Mouse (Mus musculus) forebrain, embryonic 16.5 days (tissue): ENCODE measurements around the gene March7. TPM values are rescaled to one million over a fixed set of nuclear protein-coding genes. Genes with fewer than 3 reads are reported as not detected.

ENCODE experiments used
- ATAC-seq: fragments of 200-750 bp; cut with Nextera tagmentation; 2 replicates; pipeline ENCODE4 v1.8.0; 2017; ENCODE audit warnings: mild to moderate bottlenecking, moderate library complexity
- H3K27ac ChIP-seq: fragments of 300-500 bp; sonication (generic); 2 replicates; pipeline ENCODE4 v1.5.1; 2014; ENCODE audit warnings: low read length, control low read depth
- H3K27me3 ChIP-seq: fragments of 300-500 bp; sonication (generic); replicated peaks from 2 replicates; pipeline ENCODE4 v1.6.1; 2014; ENCODE audit warnings: low read length; ENCODE audit not compliant: control insufficient read depth, insufficient read depth
- H3K36me3 ChIP-seq: fragments of 300-500 bp; sonication (generic); 2 replicates; pipeline ENCODE4 v1.6.1; 2014; ENCODE audit not compliant: control insufficient read depth, insufficient read depth
- H3K4me1 ChIP-seq: fragments of 300-500 bp; sonication (generic); replicated peaks from 2 replicates; pipeline ENCODE4 v1.6.1; 2014; ENCODE audit warnings: low read length; ENCODE audit not compliant: control insufficient read depth, insufficient read depth
- H3K4me2 ChIP-seq: fragments of 300-500 bp; sonication (generic); 2 replicates; pipeline ENCODE4 v1.6.1; 2014; ENCODE audit warnings: mild to moderate bottlenecking, low read length, control low read depth
- H3K4me3 ChIP-seq: fragments of 300-500 bp; sonication (generic); replicated peaks from 2 replicates; pipeline ENCODE4 v1.5.1; 2014; ENCODE audit warnings: mild to moderate bottlenecking, low read length, control low read depth
- H3K9ac ChIP-seq: fragments of 300-500 bp; sonication (generic); replicated peaks from 2 replicates; pipeline ENCODE4 v1.6.1; 2014; ENCODE audit warnings: low read depth, low read length, control low read depth
- H3K9me3 ChIP-seq: fragments of 300-500 bp; sonication (generic); 2 replicates; pipeline ENCODE4 v1.6.1; 2016; ENCODE audit warnings: low read length; ENCODE audit not compliant: control insufficient read depth
- WGBS: fragments of 180-500 bp; shearing (Covaris S2); extraction: QIAGEN DNeasy Blood & Tissue Kit; methylation state at CpG from one replicate; pipeline ENCODE4 v1.1.7; 2014; 5-methylcytosine and 5-hydroxymethylcytosine counted together
- polyA plus RNA-seq: library from polyadenylated mRNA; unstranded; fragments of >200 nt; fragmentation: Nextera tagmentation; extraction: Ambion mirVana; gene quantifications from 2 replicates; pipeline ENCODE4 v1.2.1, GENCODE M21; 2015

The March7 gene
- polyA plus RNA-seq, 1 experiment from 2014 or later = 107 TPM

DNA sequence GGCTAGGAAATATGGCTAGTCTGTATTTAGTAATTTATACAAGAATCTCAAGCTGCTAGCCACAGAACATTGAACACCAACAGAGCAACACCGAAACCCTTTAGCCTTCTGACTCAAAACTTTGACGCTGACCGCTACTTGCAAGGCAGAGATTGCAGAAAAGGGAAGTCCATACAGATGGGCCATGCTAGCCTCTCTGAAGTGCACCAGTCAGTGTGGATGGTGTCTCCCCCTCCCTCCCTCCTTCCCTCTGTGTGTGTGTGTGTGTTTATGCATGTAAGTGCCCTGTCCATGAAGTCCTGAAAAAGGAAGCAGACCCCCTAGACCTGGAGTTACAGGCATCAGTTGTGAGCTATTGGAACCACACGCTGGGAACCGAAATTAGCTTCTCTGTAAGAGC, 33.6 kb upstream of the March7 start:
- no peaks in the 10 kb centered on the region for H3K27me3 ChIP-seq
- H3K4me2 ChIP-seq = no peak overlapping the region
- H3K4me1 ChIP-seq = no peaks in the 10 kb centered on the region
- 85% methylated on average over 5 of the region's 5 CpGs for WGBS
- no peak overlapping the region for H3K27ac ChIP-seq
- H3K4me3 ChIP-seq = no peak overlapping the region
- ATAC-seq = no peak
- H3K9ac ChIP-seq = no peak overlapping the region
- H3K36me3 ChIP-seq = no peaks in the 10 kb centered on the region
- no peaks in the 10 kb centered on the region for H3K9me3 ChIP-seq

DNA sequence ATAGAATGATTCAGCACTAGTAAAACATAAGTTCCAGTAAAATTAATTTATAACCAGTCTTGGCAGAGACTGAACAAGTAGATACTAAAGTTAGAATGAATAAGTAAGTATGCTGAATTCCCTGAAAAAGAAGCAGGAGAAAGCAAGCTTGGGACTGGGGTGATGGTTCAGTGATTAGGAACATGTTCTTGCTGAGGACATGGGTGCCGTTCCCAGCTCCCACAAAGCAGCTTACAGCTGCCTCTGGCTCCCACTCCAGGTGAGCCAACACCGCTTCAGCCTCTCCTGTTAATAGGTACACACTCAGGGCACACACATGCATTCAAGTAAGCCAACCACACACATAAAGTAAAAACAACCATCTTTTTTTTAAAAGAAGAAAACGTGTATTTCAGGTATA, 32.2 kb upstream of the March7 start:
- no peaks in the 10 kb centered on the region for H3K36me3 ChIP-seq
- H3K9me3 ChIP-seq = no peaks in the 10 kb centered on the region
- no peak overlapping the region for H3K27ac ChIP-seq
- WGBS = 85% methylated on average over 3 of the region's 3 CpGs
- no peak overlapping the region for H3K4me2 ChIP-seq
- no peaks in the 10 kb centered on the region for H3K27me3 ChIP-seq
- no peak for ATAC-seq
- H3K4me1 ChIP-seq = no peaks in the 10 kb centered on the region
- no peak overlapping the region for H3K4me3 ChIP-seq
- H3K9ac ChIP-seq = no peak overlapping the region

DNA sequence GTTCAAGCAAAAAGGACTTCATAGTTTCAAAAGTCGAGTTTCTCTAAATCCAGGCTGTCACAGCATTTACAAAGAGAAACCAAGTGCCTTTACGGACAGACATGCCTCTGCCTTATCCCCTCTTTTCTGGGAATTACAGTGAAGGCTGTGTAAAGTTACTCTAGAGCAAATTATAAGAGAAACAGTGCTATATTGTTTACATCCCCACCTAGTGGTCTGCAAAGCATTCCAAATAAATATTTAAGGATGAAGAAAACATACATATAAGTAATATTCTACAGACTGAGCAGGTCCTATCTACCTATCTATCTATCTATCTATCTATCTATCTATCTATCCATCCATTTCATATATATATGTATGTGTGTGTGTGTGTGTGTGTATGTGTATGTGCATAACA, 28.0 kb upstream of the March7 start:
- Histone ChIP-seq H3K27me3 (no peaks in the 10 kb centered on the region), H3K9me3 (no peaks in the 10 kb centered on the region), H3K27ac (no peak overlapping the region), H3K4me1 (no peaks in the 10 kb centered on the region), H3K4me2 (no peak overlapping the region), H3K36me3 (no peaks in the 10 kb centered on the region), H3K9ac (no peak overlapping the region), H3K4me3 (no peak overlapping the region)
- ATAC-seq = no peak
- 60% methylated on average over 2 of the region's 2 CpGs for WGBS

DNA sequence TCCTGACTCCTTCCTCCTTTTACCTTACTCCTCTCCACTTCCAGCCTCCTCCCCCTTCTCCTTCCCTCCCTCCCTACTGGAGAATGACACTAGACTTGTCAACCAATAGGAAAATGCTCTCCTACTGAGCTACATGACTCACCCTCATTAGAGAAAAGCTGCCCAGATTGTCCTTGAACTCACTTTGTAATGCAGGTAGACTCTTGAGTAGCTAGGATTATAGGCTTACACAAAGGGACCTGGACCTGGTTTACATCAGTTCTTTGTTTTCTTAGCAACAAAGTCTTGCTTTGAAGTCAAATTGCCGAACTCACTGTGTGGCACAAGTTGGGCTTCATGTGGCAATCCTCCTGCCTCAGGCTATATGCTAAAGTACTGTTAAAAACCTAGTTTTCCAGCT, 12.8 kb upstream of the March7 start:
- no peaks in the 10 kb centered on the region for H3K27me3 ChIP-seq
- no peak overlapping the region for H3K9ac ChIP-seq
- no peak overlapping the region for H3K4me3 ChIP-seq
- H3K4me1 ChIP-seq = no peaks in the 10 kb centered on the region
- H3K4me2 ChIP-seq = no peak overlapping the region
- H3K27ac ChIP-seq = no peak overlapping the region
- H3K36me3 ChIP-seq = no peaks in the 10 kb centered on the region
- no peak for ATAC-seq
- WGBS = 26% methylated on average over 1 of the region's 1 CpGs
- no peaks in the 10 kb centered on the region; the same call in 1 of the 2 replicates for H3K9me3 ChIP-seq

DNA sequence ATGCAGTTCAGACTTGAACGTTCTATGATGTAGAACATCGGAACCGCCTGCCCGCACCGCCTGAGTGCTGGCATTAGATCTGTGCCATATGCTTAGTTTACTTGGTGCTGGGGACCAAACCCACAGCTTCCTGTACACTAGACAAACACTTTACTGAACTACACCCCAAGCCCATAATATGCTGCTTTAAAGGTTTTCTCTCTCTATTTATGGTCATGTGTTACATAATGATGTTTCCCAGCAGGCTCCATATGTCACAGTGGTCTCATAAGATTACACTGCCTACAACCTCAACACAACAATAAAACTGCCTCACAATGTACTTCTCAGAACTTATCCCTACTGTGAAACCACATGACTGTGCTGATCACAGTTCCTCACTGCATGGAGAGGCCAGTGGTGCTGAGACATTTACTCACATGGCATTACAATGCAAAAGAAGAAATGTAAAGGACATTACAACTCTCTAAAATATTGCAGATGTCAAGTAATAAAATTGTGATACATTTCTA, 9.6 kb upstream of the March7 start:
- Histone ChIP-seq H3K9ac (no peak overlapping the region), H3K4me2 (no peak overlapping the region), H3K36me3 (no peaks in the 10 kb centered on the region), H3K27me3 (no peaks in the 10 kb centered on the region), H3K9me3 (no peaks in the 10 kb centered on the region), H3K4me3 (no peak overlapping the region), H3K4me1 (no peaks in the 10 kb centered on the region), H3K27ac (no peak overlapping the region)
- WGBS = 88% methylated on average over 5 of the region's 5 CpGs
- no peak for ATAC-seq

DNA sequence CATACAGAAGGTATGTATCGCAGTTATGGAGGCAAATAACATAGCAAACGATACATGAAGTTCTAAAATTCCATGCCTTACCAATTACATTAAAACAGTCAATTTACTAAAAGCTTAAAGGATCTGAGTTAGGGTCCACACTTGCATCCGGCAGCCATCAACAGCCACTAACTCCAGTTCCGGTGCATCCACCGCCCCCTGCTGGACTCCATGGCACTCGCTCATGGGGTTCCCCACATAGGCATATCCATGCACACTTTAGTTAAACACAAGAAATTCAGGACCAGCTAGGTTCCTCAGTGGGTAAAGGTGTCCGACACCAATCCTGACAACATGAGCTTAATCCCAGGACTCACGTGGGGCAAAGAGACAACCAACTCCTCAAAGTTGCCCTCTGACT, 9.0 kb upstream of the March7 start:
- Histone ChIP-seq H3K27ac (no peak overlapping the region), H3K27me3 (no peaks in the 10 kb centered on the region), H3K9ac (no peak overlapping the region), H3K9me3 (no peaks in the 10 kb centered on the region), H3K4me3 (no peak overlapping the region), H3K36me3 (no peaks in the 10 kb centered on the region), H3K4me2 (no peak overlapping the region), H3K4me1 (no peaks in the 10 kb centered on the region)
- 46% methylated on average over 8 of the region's 8 CpGs for WGBS
- ATAC-seq = no peak

DNA sequence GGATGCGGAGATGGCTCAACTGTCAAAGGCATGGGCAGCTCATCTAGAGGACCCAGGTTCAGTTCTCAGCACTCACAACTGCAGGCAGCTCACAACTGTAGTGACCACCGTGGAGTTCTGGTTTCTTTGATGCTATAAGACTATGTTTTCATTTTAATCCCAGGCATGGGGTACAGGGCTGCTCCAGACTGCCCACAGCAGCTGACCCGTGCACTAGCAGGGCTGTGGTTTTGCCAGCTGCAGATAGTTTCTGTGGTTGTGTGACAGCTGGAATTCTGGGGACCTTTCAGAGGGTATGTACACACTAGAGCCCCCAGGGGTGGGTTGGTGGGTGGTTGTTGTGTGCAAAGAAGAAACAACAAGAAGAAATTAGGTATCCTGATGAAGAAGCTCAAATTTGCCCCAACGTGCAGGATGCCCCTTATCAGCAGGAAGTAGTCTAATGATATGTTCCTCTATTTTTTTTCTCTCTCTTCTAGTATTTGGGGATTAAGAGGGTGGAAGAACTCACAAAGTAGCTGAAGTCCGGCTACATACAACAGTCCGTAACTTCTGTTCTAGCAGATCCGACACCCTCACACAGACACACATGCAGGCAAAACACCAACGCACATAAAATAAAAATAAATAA, 6.7 kb upstream of the March7 start:
- H3K4me3 ChIP-seq = no peak overlapping the region
- no peaks in the 10 kb centered on the region for H3K36me3 ChIP-seq
- peaks cover 3% of the 10 kb centered on the region; the same call in 1 of the 2 replicates for H3K4me1 ChIP-seq
- no peak overlapping the region for H3K4me2 ChIP-seq
- H3K27me3 ChIP-seq = no peaks in the 10 kb centered on the region
- ATAC-seq = no peak
- H3K9me3 ChIP-seq = no peaks in the 10 kb centered on the region
- no peak overlapping the region for H3K27ac ChIP-seq
- no peak overlapping the region for H3K9ac ChIP-seq
- WGBS = 89% methylated on average over 8 of the region's 8 CpGs

DNA sequence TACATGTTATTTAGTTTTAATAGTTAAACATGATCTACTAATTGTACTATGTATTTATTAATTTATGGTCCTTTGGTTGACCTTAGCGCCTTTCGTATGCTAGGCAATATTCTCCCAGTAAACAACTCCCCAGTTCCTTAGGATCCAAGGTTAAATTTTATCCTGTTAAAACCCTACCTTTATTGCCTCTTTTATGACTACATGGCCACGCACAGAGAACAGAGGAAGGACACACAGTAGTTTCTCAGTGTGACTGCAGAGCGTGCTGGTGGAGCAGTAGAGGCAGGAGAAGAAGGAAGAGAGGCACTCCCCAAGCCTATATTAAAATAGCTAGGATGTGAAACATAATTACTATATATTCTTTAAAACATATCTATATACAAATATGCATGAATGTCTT, 6.0 kb upstream of the March7 start:
- 94% methylated on average over 4 of the region's 4 CpGs for WGBS
- Histone ChIP-seq H3K4me3 (no peak overlapping the region), H3K36me3 (no peaks in the 10 kb centered on the region), H3K9me3 (no peaks in the 10 kb centered on the region), H3K4me2 (no peak overlapping the region), H3K4me1 (peaks cover 6% of the 10 kb centered on the region; the same call in 1 of the 2 replicates), H3K27me3 (no peaks in the 10 kb centered on the region), H3K9ac (no peak overlapping the region), H3K27ac (no peak overlapping the region)
- no peak for ATAC-seq

DNA sequence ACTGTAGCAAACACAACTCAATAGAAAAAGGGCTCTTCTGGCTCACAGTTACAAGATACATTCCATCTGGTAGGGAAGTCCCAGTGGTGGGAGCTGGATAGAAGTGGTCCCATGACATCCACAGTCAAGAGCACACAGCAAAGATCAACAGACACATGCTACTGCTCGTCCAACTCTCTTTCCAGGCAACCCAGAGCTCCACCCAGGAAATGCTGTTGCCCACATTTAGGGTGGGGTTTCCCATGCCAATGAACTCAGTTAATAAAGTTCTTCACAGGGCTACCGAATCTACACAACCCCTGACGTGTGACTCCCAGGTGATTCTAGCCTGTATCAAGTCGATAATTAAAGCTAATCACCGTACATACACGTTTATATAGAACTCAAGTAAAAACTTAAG, 5.5 kb upstream of the March7 start:
- no peak overlapping the region for H3K4me2 ChIP-seq
- no peak overlapping the region for H3K4me3 ChIP-seq
- H3K4me1 ChIP-seq = peaks cover 8% of the 10 kb centered on the region
- ATAC-seq = no peak
- no peak overlapping the region for H3K9ac ChIP-seq
- H3K27ac ChIP-seq = no peak overlapping the region
- no peaks in the 10 kb centered on the region for H3K27me3 ChIP-seq
- WGBS = 90% methylated on average over 6 of the region's 6 CpGs
- no peaks in the 10 kb centered on the region for H3K36me3 ChIP-seq
- no peaks in the 10 kb centered on the region for H3K9me3 ChIP-seq

DNA sequence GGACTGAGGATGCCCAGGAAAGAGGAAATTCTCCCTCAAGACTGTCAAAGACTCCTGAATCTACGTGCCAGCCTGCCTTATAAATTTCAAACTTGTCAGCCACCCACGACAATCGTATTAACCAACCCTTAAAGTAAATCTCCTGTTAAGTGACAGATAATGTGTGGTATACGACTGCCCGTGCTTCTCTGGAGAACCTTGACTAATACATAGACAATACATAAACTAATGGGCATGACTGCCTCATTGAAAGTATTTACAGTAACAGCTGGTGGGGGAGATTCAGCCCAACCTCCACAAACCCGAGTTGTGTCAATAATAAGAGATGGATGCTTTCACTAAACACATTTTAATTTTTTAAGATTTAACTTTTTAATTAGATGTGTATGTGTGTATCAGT, 3.9 kb upstream of the March7 start:
- Histone ChIP-seq H3K27me3 (no peaks in the 10 kb centered on the region), H3K9ac (no peak overlapping the region), H3K4me2 (no peak overlapping the region), H3K36me3 (no peaks in the 10 kb centered on the region), H3K4me1 (peaks cover 9% of the 10 kb centered on the region), H3K27ac (no peak overlapping the region), H3K4me3 (no peak overlapping the region), H3K9me3 (no peaks in the 10 kb centered on the region)
- ATAC-seq = no peak
- WGBS = 83% methylated on average over 6 of the region's 6 CpGs
